35 mouse cellular contexts compared by ENCODE assay signal in genomic region chr6:95629071-95629470, GRCm38 (mm10).
"Had no signal": no experiment of that assay in that cellular context is flagged by ENCODE, and none has a peak within 500 bp of the region (broad histone marks: within the 10 kb centered on the region; RNA-seq: fewer than 3 reads in every experiment).

No protein-coding gene starts in this region.

- DNase-seq: heart, postnatal 10 days; heart, postnatal 14 days; heart, postnatal 36 days; heart, postnatal 4 days; kidney, adult 11 months; kidney, adult 18-20 months; kidney, adult 2 months; kidney, adult 8-10 months; kidney, adult 9 months; kidney, postnatal 10 days; kidney, postnatal 14 days; kidney, postnatal 25 days; kidney, postnatal 36 days; kidney, postnatal 4 days; layer of hippocampus, adult 9-11 months; layer of hippocampus, postnatal 36 days had no signal

- H3K36me3 ChIP-seq: heart, embryonic 10.5 days; heart, embryonic 12.5 days; heart, embryonic 13.5 days; heart, embryonic 15.5 days; hindbrain, embryonic 10.5 days; hindbrain, embryonic 12.5 days; hindbrain, embryonic 13.5 days; hindbrain, embryonic 15.5 days; intestine, embryonic 15.5 days; kidney, embryonic 15.5 days had no signal

- ATAC-seq: hindbrain, embryonic 16.5 days; hindbrain, postnatal 0 days; inflammation-experienced regulatory T-cells, adult 6 months; intestine, embryonic 15.5 days; intestine, embryonic 16.5 days; intestine, postnatal 0 days had no signal

- H3K27ac ChIP-seq: heart, embryonic 10.5 days; heart, embryonic 13.5 days; heart, embryonic 15.5 days; hindbrain, embryonic 10.5 days; hindbrain, embryonic 12.5 days; hindbrain, embryonic 13.5 days; hindbrain, embryonic 14.5 days; hindbrain, embryonic 15.5 days; hindbrain, postnatal 0 days; intestine, embryonic 15.5 days; kidney, embryonic 15.5 days; kidney, postnatal 0 days; layer of hippocampus, adult 2 months had no signal

- H3K9me3 ChIP-seq: heart, embryonic 10.5 days; heart, embryonic 12.5 days; heart, embryonic 13.5 days; heart, embryonic 15.5 days; hindbrain, embryonic 10.5 days; hindbrain, embryonic 12.5 days; hindbrain, embryonic 13.5 days; hindbrain, embryonic 15.5 days; intestine, embryonic 15.5 days; kidney, embryonic 15.5 days had no signal

- H3K4me2 ChIP-seq: heart, embryonic 11.5 days; heart, embryonic 12.5 days; heart, embryonic 13.5 days; heart, embryonic 15.5 days; hindbrain, embryonic 12.5 days; hindbrain, embryonic 13.5 days; hindbrain, embryonic 14.5 days; hindbrain, embryonic 15.5 days; intestine, embryonic 15.5 days; kidney, embryonic 15.5 days had no signal

- H3K9ac ChIP-seq: heart, embryonic 12.5 days; heart, embryonic 13.5 days; heart, embryonic 15.5 days; hindbrain, embryonic 12.5 days; hindbrain, embryonic 13.5 days; hindbrain, embryonic 14.5 days; hindbrain, embryonic 15.5 days; intestine, embryonic 15.5 days; kidney, embryonic 15.5 days had no signal

- H3K4me3 ChIP-seq: heart, embryonic 10.5 days; heart, embryonic 12.5 days; heart, embryonic 13.5 days; heart, embryonic 15.5 days; hindbrain, embryonic 10.5 days; hindbrain, embryonic 12.5 days; hindbrain, embryonic 13.5 days; hindbrain, embryonic 15.5 days; intestine, embryonic 15.5 days; kidney, embryonic 15.5 days; layer of hippocampus, adult 2 months had no signal

- H3K4me1 ChIP-seq: heart, embryonic 10.5 days; heart, embryonic 12.5 days; heart, embryonic 13.5 days; heart, embryonic 15.5 days; hindbrain, embryonic 10.5 days; hindbrain, embryonic 12.5 days; hindbrain, embryonic 13.5 days; hindbrain, embryonic 15.5 days; intestine, embryonic 15.5 days; kidney, embryonic 15.5 days had no signal

- H3K27me3 ChIP-seq: heart, embryonic 12.5 days; heart, embryonic 13.5 days; heart, embryonic 15.5 days; hindbrain, embryonic 12.5 days; hindbrain, embryonic 13.5 days; hindbrain, embryonic 15.5 days; intestine, embryonic 15.5 days; kidney, embryonic 15.5 days had no signal
